Mouse (Mus musculus): ENCODE results near the gene Suds3. TPM values are rescaled to one million over a fixed set of nuclear protein-coding genes. Genes with fewer than 3 reads are reported as not detected.
A peak's percentile ranks its signal among the peaks of the same experiment; 100 is the strongest.

Suds3 gene
- polyA plus RNA-seq, 1 experiment from 2014 or later = 63.4 TPM

GRCm38 (mm10) chr5:117130726-117131125, 14.8 kb upstream of the Suds3 start:
- 81% methylated on average over 15 of the region's 15 CpGs for WGBS
- Histone ChIP-seq H3K4me3 (ENCODE audit: low read length) (no peak overlapping the region), H3K9ac (ENCODE audit: low read length) (no peak overlapping the region), H3K9me3 (ENCODE audit: control insufficient read depth, low read length) (no peaks in the 10 kb centered on the region), H3K4me2 (ENCODE audit: low read depth, low read length) (no peak overlapping the region), H3K36me3 (ENCODE audit: control insufficient read depth, insufficient read depth, low read length) (no peaks in the 10 kb centered on the region), H3K27ac (ENCODE audit: low read length) (no peak overlapping the region), H3K27me3 (ENCODE audit: control insufficient read depth, insufficient read depth, low read depth, low read length) (no peaks in the 10 kb centered on the region), H3K4me1 (replicated peaks; ENCODE audit: control insufficient read depth, insufficient read depth, low read length) (peaks cover 17% of the 10 kb centered on the region)
- ATAC-seq (ENCODE audit: low read depth) = no peak

GRCm38 (mm10) chr5:117127051-117127450, 11.1 kb upstream of the Suds3 start:
- Histone ChIP-seq H3K9me3 (ENCODE audit: control insufficient read depth, low read length) (no peaks in the 10 kb centered on the region), H3K4me3 (ENCODE audit: low read length) (no peak overlapping the region), H3K27me3 (ENCODE audit: control insufficient read depth, insufficient read depth, low read depth, low read length) (no peaks in the 10 kb centered on the region), H3K4me1 (replicated peaks; ENCODE audit: control insufficient read depth, insufficient read depth, low read length) (no peaks in the 10 kb centered on the region), H3K9ac (ENCODE audit: low read length) (no peak overlapping the region), H3K36me3 (ENCODE audit: control insufficient read depth, insufficient read depth, low read length) (no peaks in the 10 kb centered on the region), H3K4me2 (ENCODE audit: low read depth, low read length) (no peak overlapping the region), H3K27ac (ENCODE audit: low read length) (no peak overlapping the region)
- no peak for ATAC-seq (ENCODE audit: low read depth)
- 82% methylated on average over 4 of the region's 4 CpGs for WGBS

DNA sequence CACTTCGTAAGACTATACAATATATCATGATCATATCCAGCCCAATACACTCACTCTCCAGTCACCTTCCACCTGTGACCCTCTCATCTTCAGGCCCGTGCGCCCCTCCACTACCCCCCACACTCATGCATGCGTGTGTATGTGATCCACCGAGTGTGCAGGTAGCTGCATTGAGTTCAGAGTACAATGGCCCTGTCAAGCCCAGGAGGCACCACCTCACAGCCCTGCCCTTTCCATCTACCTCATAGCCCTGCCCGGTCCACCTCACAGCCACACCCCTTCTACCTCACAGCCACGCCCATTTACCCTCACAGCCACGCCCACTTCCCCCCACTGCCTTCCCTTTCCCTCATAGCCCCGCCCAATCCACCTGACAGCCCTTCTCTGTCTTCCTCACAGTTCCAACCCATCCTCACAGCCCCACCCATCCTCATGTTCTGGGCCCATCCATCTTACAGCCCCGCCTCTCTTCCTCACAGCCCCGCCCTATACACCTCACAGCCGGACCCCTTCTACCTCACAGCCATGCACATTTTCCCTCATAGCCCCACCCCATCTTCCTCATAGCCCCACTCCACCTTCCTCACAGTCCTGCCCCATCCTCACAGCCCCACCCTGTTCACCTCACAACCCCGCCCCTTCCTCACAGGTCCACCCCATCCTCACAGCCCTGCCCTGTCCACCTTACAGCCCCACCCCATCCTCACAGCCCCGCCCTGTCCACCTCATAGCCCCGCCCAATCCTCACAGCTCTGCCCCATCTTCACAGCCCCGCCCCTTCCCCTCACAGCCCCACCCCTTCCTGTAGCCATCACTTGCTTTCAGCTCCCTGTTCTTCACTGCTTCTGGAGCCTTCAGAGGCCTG, 9.8 kb upstream of the Suds3 start:
- H3K36me3 ChIP-seq (ENCODE audit: control insufficient read depth, insufficient read depth, low read length) = no peaks in the 10 kb centered on the region
- 81% methylated on average over 16 of the region's 16 CpGs for WGBS
- no peaks in the 10 kb centered on the region for H3K27me3 ChIP-seq (ENCODE audit: control insufficient read depth, insufficient read depth, low read depth, low read length)
- H3K4me1 ChIP-seq (replicated peaks; ENCODE audit: control insufficient read depth, insufficient read depth, low read length) = peaks cover 11% of the 10 kb centered on the region; the same call in 1 of the 2 replicates
- H3K9me3 ChIP-seq (ENCODE audit: control insufficient read depth, low read length) = no peaks in the 10 kb centered on the region
- no peak overlapping the region for H3K4me3 ChIP-seq (ENCODE audit: low read length)
- no peak overlapping the region for H3K9ac ChIP-seq (ENCODE audit: low read length)
- peak; percentile 36 for ATAC-seq (ENCODE audit: low read depth)
- H3K4me2 ChIP-seq (ENCODE audit: low read depth, low read length) = no peak overlapping the region
- H3K27ac ChIP-seq (ENCODE audit: low read length) = no peak overlapping the region

DNA sequence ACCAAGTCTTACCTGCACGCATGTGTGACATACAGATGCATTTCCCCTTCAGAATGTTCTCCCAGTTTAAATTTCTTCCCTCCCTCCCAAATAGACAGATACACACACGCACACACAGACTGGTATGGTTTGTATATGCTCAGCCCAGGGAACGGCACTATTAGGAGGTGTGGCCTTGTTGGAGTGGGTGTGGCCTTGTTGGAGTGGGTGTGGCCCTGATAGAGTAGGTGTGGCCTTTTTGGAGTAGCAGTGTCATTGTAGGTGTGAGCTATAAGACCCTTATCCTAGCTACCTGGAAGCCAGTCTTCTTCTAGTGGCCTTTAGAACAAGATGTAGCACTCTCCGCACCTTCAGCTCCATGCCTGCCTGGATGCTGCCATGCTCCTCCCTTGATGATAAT, 7.9 kb upstream of the Suds3 start:
- WGBS = 84% methylated on average over 4 of the region's 4 CpGs
- Histone ChIP-seq H3K9me3 (ENCODE audit: control insufficient read depth, low read length) (no peaks in the 10 kb centered on the region), H3K36me3 (ENCODE audit: control insufficient read depth, insufficient read depth, low read length) (no peaks in the 10 kb centered on the region), H3K4me3 (ENCODE audit: low read length) (no peak overlapping the region), H3K9ac (ENCODE audit: low read length) (no peak overlapping the region), H3K4me2 (ENCODE audit: low read depth, low read length) (no peak overlapping the region), H3K27ac (ENCODE audit: low read length) (no peak overlapping the region), H3K4me1 (replicated peaks; ENCODE audit: control insufficient read depth, insufficient read depth, low read length) (peaks cover 14% of the 10 kb centered on the region; the same call in 1 of the 2 replicates), H3K27me3 (ENCODE audit: control insufficient read depth, insufficient read depth, low read depth, low read length) (no peaks in the 10 kb centered on the region)
- no peak for ATAC-seq (ENCODE audit: low read depth)

- H3K9me3 ChIP-seq (ENCODE audit: control insufficient read depth, low read length) = no peaks in the 10 kb centered on the region
- no peak overlapping the region for H3K4me2 ChIP-seq (ENCODE audit: low read depth, low read length)
- no peak overlapping the region for H3K9ac ChIP-seq (ENCODE audit: low read length)
- no peak for ATAC-seq (ENCODE audit: low read depth)
- no peak overlapping the region for H3K27ac ChIP-seq (ENCODE audit: low read length)
- H3K36me3 ChIP-seq (ENCODE audit: control insufficient read depth, insufficient read depth, low read length) = no peaks in the 10 kb centered on the region
- peaks cover 14% of the 10 kb centered on the region; the same call in 1 of the 2 replicates for H3K4me1 ChIP-seq (replicated peaks; ENCODE audit: control insufficient read depth, insufficient read depth, low read length)
- WGBS = 37% methylated on average over 6 of the region's 6 CpGs
- no peak overlapping the region for H3K4me3 ChIP-seq (ENCODE audit: low read length)
- no peaks in the 10 kb centered on the region for H3K27me3 ChIP-seq (ENCODE audit: control insufficient read depth, insufficient read depth, low read depth, low read length)
These were observed 7.2 kb upstream of the Suds3 start for GRCm38 (mm10) chr5:117123102-117123501.

GRCm38 (mm10) chr5:117121657-117122056, 5.7 kb upstream of the Suds3 start:
- Histone ChIP-seq H3K27me3 (ENCODE audit: control insufficient read depth, insufficient read depth, low read depth, low read length) (no peaks in the 10 kb centered on the region), H3K4me2 (ENCODE audit: low read depth, low read length) (peak overlapping the region; percentile 89), H3K4me3 (ENCODE audit: low read length) (peak overlapping the region; percentile 80), H3K9ac (ENCODE audit: low read length) (no peak overlapping the region; the same call in 1 of the 2 replicates), H3K27ac (ENCODE audit: low read length) (no peak overlapping the region), H3K4me1 (replicated peaks; ENCODE audit: control insufficient read depth, insufficient read depth, low read length) (peaks cover 14% of the 10 kb centered on the region; the same call in 1 of the 2 replicates), H3K36me3 (ENCODE audit: control insufficient read depth, insufficient read depth, low read length) (no peaks in the 10 kb centered on the region), H3K9me3 (ENCODE audit: control insufficient read depth, low read length) (no peaks in the 10 kb centered on the region)
- ATAC-seq (ENCODE audit: low read depth) = no peak
- 4% methylated on average over 2 of the region's 2 CpGs for WGBS

DNA sequence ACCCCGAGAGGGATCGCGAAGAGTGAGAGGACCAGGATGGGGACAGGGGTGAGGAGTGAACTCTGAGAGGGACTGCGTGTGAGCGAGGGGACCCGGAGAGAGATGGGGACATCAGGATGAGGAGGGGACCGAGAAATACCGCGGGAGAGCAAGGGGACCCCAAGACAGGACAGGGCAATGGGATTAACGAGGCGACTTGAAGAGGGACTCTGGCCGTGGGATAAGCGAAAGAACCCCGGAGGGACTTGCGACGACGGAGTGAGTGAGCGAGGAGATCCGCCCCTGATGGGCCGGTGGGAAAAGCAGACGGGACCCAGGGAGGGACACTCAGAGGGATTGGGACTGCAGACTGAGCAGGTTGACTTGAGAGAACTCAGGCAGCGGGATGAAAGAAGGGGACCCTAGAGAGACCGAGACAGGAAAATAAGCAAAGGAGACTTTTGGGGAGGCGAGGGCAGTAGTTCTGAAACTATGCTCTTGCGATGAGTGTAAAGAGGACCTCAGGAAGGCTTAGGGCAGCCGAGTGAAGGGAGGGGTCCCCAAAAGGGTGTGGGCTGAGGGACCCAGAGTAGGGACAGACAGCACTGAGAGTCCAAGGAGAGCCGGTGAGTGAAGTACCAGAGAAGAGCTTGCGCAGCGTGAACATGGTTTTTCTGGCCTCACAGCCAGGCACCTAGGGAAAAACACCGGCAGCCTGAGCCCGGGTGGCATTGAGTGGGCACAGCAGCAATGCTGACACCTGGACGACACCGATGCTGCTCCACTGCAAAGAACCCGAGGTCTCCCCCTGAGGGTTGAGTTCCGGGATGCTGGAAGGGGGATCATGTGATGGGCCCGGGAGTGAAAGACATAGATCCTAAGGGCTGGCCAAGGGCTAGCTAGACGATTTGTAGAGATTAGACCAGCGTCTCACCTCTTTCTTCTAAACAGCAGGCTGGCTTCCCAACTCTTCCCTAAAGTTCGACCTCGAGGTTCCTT, 4.9 kb upstream of the Suds3 start:
- ATAC-seq (ENCODE audit: low read depth) = no peak
- Histone ChIP-seq H3K4me3 (ENCODE audit: low read length) (peak overlapping the region; percentile 80), H3K27me3 (ENCODE audit: control insufficient read depth, insufficient read depth, low read depth, low read length) (no peaks in the 10 kb centered on the region), H3K36me3 (ENCODE audit: control insufficient read depth, insufficient read depth, low read length) (no peaks in the 10 kb centered on the region), H3K4me2 (ENCODE audit: low read depth, low read length) (peak overlapping the region; percentile 89), H3K27ac (ENCODE audit: low read length) (no peak overlapping the region), H3K9me3 (ENCODE audit: control insufficient read depth, low read length) (no peaks in the 10 kb centered on the region), H3K4me1 (replicated peaks; ENCODE audit: control insufficient read depth, insufficient read depth, low read length) (peaks cover 17% of the 10 kb centered on the region; the same call in 1 of the 2 replicates), H3K9ac (ENCODE audit: low read length) (peak overlapping the region; percentile 78)
- WGBS = 1% methylated on average over 40 of the region's 40 CpGs

- H3K4me2 ChIP-seq (ENCODE audit: low read depth, low read length) = peak within 1 kb of the TSS; percentile 89
- no peaks in the 10 kb centered on the region for H3K27me3 ChIP-seq (ENCODE audit: control insufficient read depth, insufficient read depth, low read depth, low read length)
- no peaks in the 10 kb centered on the region for H3K36me3 ChIP-seq (ENCODE audit: control insufficient read depth, insufficient read depth, low read length)
- peak within 1 kb of the TSS; percentile 78 for H3K9ac ChIP-seq (ENCODE audit: low read length)
- ATAC-seq (ENCODE audit: low read depth) = peak; percentile 91
- WGBS = under 1% methylated on average over 73 of the region's 74 CpGs
- H3K4me3 ChIP-seq (ENCODE audit: low read length) = peak within 1 kb of the TSS; percentile 80
- no peaks in the 10 kb centered on the region for H3K9me3 ChIP-seq (ENCODE audit: control insufficient read depth, low read length)
- H3K4me1 ChIP-seq (replicated peaks; ENCODE audit: control insufficient read depth, insufficient read depth, low read length) = peaks cover 17% of the 10 kb centered on the region; the same call in 1 of the 2 replicates
- H3K27ac ChIP-seq (ENCODE audit: low read length) = peak within 1 kb of the TSS; percentile 57; the same call in 1 of the 2 replicates
These were observed 4.0 kb upstream of the Suds3 start, which contains the start of gene Taok3 for GRCm38 (mm10) chr5:117119777-117120488. Taok3 (plus strand) TSS chr5:117120129.
